Mouse (Mus musculus) right cerebral cortex, postnatal 36 days (tissue): Measurements from ENCODE around the gene Zfp664.

ENCODE experiments used
- DNase-seq, 2 experiments: peaks; one replicate each; pipeline ENCODE4 v3.0.0; 2022; ENCODE audit warnings: low spot score in 2 of 2, mixed read lengths in 1 of 2

Zfp664 gene

DNA sequence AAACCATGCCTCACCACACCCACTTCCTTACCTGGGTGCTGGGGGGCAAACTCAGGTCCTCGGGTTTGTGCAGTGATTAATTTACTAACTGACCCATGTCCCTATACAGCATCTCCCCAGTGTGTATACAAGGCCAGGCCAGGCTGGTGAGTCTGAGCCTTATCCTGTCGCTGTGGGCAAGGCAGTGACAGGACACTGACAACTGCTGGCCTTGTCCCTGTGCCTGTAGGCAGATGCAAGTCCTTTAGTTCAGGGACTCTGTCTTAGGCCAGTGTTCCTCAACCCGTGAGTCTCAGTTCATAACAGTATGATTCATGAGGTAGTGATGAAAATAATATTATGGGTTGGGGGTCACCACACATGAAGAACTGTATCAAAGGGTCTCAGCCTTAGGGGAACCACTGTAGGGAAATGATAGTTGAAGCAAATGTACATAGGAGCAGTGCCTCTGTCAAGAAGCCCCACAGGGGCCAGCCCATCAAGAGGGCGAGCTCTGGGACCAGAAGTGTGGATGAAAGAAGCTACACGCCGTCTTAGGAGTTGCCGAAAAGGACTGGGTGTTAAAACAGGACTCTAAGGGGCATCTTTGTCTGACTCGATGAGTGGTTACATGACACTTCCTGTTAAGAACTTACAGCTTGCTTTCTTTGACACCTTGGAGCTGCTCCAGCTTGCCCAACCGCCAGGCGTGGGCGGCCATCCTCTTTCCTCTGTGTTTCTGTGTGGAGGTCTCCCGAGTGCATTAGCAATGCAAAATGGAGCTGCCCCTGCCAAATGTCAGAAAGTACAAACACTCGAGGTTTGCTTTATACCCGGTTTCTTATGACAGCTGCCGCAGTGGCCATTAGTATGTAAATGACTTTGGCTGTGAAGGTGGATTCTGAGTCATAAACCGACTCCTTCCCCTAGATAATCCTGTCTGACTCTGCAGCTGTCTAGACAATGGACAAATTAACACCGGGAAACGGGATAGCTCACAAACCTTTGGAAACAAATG, 60.2 kb downstream of the Zfp664 start:
- peak in 1 of 2 experiments; percentile 30 for DNase-seq

GRCm38 (mm10) chr5:124929425-124930054, 67.0 kb downstream of the Zfp664 start:
- no peak for DNase-seq

- DNase-seq: no peak
Measured at GRCm38 (mm10) chr5:124930055-124930439, 67.6 kb downstream of the Zfp664 start.

DNA sequence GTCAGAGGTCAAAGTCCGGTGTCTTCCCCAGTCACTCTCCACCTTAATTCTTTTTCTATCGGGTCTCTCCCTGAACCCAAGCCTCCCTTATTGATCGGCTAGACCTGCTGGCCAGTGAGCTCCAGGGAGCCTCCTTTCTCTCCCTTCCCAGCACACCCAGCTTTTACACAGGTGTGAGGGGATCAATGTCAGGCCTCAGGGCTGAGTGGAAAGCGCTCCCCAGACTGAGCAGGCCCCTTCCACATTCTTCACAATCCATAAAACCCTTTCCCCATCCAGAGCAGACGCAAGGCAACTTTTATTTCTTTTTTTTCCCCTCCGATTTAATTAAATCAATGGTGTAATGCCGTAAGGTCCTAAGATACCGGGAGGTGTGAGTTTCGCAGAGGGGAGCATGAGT, 68.1 kb downstream of the Zfp664 start:
- no peak for DNase-seq

DNA sequence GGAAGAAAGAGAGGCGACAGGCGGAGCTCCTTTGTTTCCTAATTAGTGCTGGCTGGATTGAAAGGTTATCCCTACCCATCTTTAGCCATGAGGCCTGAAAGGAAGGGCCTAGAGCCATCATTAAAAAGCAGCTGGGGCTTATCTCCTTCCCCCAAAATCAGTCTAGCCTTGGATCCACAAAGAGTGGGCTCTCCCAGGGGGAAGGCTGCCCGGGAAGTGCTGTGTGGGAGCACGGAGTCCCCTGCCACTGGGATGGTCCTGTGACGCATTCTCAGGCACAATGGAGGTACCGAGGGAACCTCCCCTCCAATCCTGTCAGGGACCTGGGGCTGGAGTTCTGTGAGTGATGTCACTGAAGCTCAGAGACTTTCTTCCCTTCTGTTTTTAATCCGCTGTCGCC, 68.6 kb downstream of the Zfp664 start:
- DNase-seq: no peak

- DNase-seq: peak; percentile 17 to 39
Measured at GRCm38 (mm10) chr5:124934558-124934957, 72.1 kb downstream of the Zfp664 start.

DNA sequence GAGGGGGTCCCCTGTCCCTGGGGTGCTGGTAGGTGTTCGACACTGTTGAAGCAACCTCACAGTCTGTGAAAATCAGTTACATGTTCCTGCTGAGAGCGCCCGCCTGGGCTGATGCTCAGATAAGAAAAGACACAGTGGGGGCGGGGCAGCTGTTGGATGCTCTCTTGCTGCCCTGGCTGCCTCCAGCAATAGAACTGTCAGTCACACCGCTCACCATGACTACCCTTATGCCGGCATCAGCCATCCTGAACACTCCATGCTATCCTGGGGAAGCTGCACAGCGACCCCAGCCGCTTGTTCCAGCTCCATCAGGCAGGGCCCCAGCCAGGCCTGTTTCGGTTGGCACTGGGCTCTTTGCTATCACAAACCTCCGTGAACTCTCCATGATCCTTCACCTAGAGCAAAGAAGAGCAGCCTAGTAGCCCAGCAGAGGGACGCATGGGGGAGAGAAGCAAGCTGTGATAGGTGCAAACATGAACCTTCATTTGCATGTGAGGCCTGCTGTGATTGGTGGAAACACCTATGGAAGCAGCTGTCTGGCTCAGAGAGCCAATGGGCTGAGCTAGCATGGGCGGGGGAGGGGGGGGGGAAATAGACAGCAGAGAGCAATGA, 80.8 kb downstream of the Zfp664 start:
- no peak for DNase-seq

- DNase-seq: no peak
Measured at GRCm38 (mm10) chr5:124943793-124944383, 81.4 kb downstream of the Zfp664 start.

GRCm38 (mm10) chr5:124944384-124944783, 81.9 kb downstream of the Zfp664 start:
- no peak for DNase-seq

DNA sequence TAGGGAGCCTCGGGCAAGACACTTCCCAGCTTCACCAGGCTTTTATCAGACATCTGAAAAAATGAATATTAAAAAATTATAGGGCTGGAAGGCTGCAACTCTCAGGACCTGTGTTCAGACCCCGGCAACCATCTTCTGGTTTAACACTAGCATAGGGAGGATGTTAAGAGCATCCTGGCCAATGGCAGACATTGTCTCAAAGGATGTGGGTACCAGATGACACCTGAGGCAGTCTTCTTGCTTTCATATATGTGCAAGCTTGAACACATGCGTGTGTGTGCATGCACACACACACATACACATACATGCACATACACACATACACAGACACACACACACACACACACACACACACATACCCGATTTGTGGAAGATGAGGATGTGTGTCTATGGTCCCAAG, 82.6 kb downstream of the Zfp664 start:
- no peak for DNase-seq

DNA sequence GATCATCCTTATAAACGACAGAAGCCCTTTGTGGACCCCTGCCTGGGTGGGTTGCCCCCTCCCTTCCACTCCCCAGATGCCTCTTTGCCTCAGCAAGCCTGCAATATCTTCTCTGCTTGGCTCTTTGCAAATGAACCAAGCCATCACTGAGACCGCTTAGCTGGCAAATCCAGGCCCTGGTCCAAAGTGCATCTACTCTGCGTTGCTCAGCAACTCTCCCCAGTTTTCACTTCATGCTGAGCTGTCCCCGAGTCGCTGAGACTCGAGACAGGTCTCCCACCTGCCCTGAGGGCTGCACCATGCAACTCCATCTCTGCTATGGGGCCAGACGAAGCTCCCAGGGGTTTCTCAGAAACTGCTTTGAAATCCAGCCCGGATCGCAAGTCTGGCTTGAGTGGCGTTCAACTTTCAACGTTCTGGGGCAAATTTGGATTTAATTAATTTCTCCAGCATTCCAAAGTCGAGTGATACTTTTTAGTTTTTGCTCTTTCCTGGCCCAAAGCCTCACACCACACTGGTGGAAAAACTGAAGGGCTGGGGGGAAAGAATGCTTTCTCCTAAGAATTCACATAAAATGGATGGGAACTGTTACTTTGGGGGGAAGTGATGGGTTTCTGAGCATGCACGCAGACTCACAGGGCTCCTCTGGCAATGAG, 88.3 kb downstream of the Zfp664 start:
- DNase-seq: no peak

DNA sequence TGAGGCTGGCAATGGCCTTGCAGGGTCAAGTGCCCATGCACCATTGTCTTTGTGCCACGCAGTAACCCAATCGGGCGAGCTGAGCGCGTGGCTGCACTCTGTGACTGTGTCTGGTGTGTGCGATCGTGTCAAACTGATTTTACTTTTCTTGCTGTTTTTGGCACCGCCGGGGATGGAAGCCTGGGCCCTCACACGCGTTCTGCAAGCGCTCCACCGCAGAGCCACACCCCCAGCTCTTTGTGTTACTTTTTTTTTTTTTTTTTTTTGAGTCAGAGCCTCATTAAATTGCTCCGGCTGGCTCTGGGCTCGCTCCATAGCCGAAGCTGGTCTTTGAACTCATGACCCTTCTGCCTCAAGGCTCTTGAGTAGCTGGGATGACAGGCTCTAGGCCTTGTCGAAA, 88.8 kb downstream of the Zfp664 start:
- DNase-seq: no peak
